Mouse (Mus musculus) liver, postnatal 0 days (tissue): ENCODE results near the gene Eaf2.

ENCODE experiments used
- CTCF ChIP-seq: sonication (generic); IDR thresholded peaks from 2 replicates; pipeline ENCODE4 v1.5.1; 2016; ENCODE audit warnings: antibody characterized with exemption, low read depth
- EP300 ChIP-seq: IDR thresholded peaks from 2 replicates; pipeline ENCODE4 v1.6.1; 2016; ENCODE audit warnings: antibody characterized with exemption, low read depth, mild to moderate bottlenecking

GRCm38 (mm10) chr16:36869442-36869841, 5.4 kb downstream of the Eaf2 start:
- TF ChIP-seq CTCF (no peak), EP300 (no peak)
